Mouse (Mus musculus) liver, postnatal 0 days (tissue): ENCODE measurements around the gene Gpx3.

Experiments
- CTCF ChIP-seq: sonication (generic); IDR thresholded peaks from 2 replicates; pipeline ENCODE4 v1.5.1; 2016; ENCODE audit warnings: antibody characterized with exemption, low read depth
- EP300 ChIP-seq: IDR thresholded peaks from 2 replicates; pipeline ENCODE4 v1.6.1; 2016; ENCODE audit warnings: antibody characterized with exemption, low read depth, mild to moderate bottlenecking

DNA sequence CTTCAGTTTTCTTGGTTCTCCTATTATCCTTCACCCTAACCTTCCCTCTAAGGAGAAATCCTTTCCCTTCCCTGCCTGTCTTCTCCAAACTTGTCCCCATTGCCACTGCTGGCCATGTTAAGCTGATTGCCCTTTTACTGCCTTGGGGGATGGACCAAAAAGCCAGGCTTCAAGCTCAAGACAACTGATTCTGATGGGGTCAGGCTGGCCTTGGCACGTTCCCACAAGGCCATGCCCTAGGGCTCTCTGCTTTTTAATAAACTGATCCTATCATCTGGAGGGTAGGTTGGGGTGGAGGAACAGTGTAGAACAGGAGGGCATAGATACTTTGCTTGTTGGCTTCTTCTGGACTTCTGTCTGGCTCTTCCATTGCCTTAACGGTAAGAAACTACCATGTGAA is 16.8 kb upstream of the Gpx3 start:
- TF ChIP-seq CTCF (no peak), EP300 (no peak)
